Mouse (Mus musculus) MEL (cell line): Measurements from ENCODE around the gene Chd9. TPM values are rescaled to one million over a fixed set of nuclear protein-coding genes. Genes with fewer than 3 reads are reported as not detected.
A peak's percentile ranks its signal among the peaks of the same experiment; 100 is the strongest.

ENCODE experiments used
- DNase-seq: peaks from one replicate; pipeline ENCODE4 v3.0.0; 2011; ENCODE audit warnings: low read depth, low spot score
- H3K27ac ChIP-seq: 2 replicates; pipeline ENCODE4 v1.5.1; 2012; ENCODE audit warnings: low read depth, mild to moderate bottlenecking, control low read depth, low read length, moderate library complexity; ENCODE audit not compliant: control insufficient read depth
- H3K27me3 ChIP-seq, 2 experiments: fragments of 150-350 bp in 1 of 2; sonication (generic) in 1 of 2; 2 replicates each; pipeline ENCODE4 v1.6.1; 2012; ENCODE audit warnings: low read length in 2 of 2, mild to moderate bottlenecking in 2 of 2, improper control_type of control experiment in 1 of 2, moderate library complexity in 1 of 2; ENCODE audit not compliant: insufficient read depth in 2 of 2, control insufficient read depth in 1 of 2
- H3K36me3 ChIP-seq, 2 experiments: 2 replicates each; pipeline ENCODE4 v1.6.1; 2012 to 2014; ENCODE audit warnings: low read length in 2 of 2, improper control_type of control experiment in 1 of 2, inconsistent platforms in 1 of 2, mild to moderate bottlenecking in 1 of 2; ENCODE audit not compliant: insufficient read depth in 2 of 2, control insufficient read depth in 1 of 2
- H3K4me1 ChIP-seq, 2 experiments: fragments of 150-350 bp in 1 of 2; sonication (generic) in 1 of 2; 2 replicates each; pipeline ENCODE4 v1.6.1; 2012; ENCODE audit warnings: low read length in 2 of 2, improper control_type of control experiment in 1 of 2, mild to moderate bottlenecking in 1 of 2; ENCODE audit not compliant: insufficient read depth in 2 of 2, control insufficient read depth in 1 of 2
- H3K4me3 ChIP-seq, 2 experiments: fragments of 150-350 bp in 1 of 2; sonication (generic) in 1 of 2; 2 replicates each; pipeline ENCODE4 v1.5.1; 2012; ENCODE audit warnings: low read depth in 2 of 2, low read length in 2 of 2, mild to moderate bottlenecking in 2 of 2, moderate library complexity in 2 of 2, control low read depth in 1 of 2, improper control_type of control experiment in 1 of 2; ENCODE audit not compliant: control insufficient read depth in 1 of 2, insufficient read depth in 1 of 2
- H3K79me2 ChIP-seq: 2 replicates; pipeline ENCODE4 v1.6.1; 2012; ENCODE audit warnings: mild to moderate bottlenecking, low read length, moderate library complexity; ENCODE audit not compliant: control insufficient read depth, poor library complexity, insufficient read depth
- H3K9ac ChIP-seq: 2 replicates; pipeline ENCODE4 v1.6.1; 2012; ENCODE audit warnings: low read depth, mild to moderate bottlenecking, control low read depth, low read length, moderate library complexity; ENCODE audit not compliant: control insufficient read depth, poor library complexity, severe bottlenecking
- H3K9me3 ChIP-seq: fragments of 150-350 bp; sonication (generic); replicated peaks from 2 replicates; pipeline ENCODE4 v1.6.1; 2012; ENCODE audit warnings: mild to moderate bottlenecking, low read length, improper control_type of control experiment, moderate library complexity; ENCODE audit not compliant: insufficient read depth
- CHD1 ChIP-seq: IDR thresholded peaks from 2 replicates; pipeline ENCODE4 v1.6.1; 2012; ENCODE audit warnings: low read depth, mild to moderate bottlenecking, inconsistent platforms, low read length, improper control_type of control experiment
- CTCF ChIP-seq, 3 experiments: IDR thresholded peaks in 2 of 3; conservative IDR thresholded peaks in 1 of 3; 2 replicates each; pipeline ENCODE4 v1.5.1; 2011 to 2012; ENCODE audit warnings: low read length in 3 of 3, low read depth in 2 of 3, mild to moderate bottlenecking in 2 of 3, improper control_type of control experiment in 1 of 3, inconsistent platforms in 1 of 3, mixed read lengths in 1 of 3, moderate library complexity in 1 of 3; ENCODE audit not compliant: control insufficient read depth in 1 of 3, insufficient read depth in 1 of 3, poor library complexity in 1 of 3, severe bottlenecking in 1 of 3
- E2F4 ChIP-seq: IDR thresholded peaks from 2 replicates; pipeline ENCODE4 v1.6.1; 2011; ENCODE audit warnings: low read depth, low read length, improper control_type of control experiment, borderline replicate concordance
- ELF1 ChIP-seq: IDR thresholded peaks from 2 replicates; pipeline ENCODE4 v1.6.1; 2014; ENCODE audit warnings: low read depth, mild to moderate bottlenecking, inconsistent platforms, low read length, improper control_type of control experiment, moderate library complexity
- EP300 ChIP-seq, 2 experiments: IDR thresholded peaks; 2 replicates each; pipeline ENCODE4 v1.6.1; 2011; ENCODE audit warnings: improper control_type of control experiment in 2 of 2, low read length in 2 of 2, low read depth in 1 of 2, mild to moderate bottlenecking in 1 of 2
- ETS1 ChIP-seq: IDR thresholded peaks from 2 replicates; pipeline ENCODE4 v1.6.1; 2012; ENCODE audit warnings: low read depth, mild to moderate bottlenecking, inconsistent platforms, low read length, improper control_type of control experiment, moderate library complexity
- GABPA ChIP-seq: IDR thresholded peaks from 2 replicates; pipeline ENCODE4 v1.6.1; 2012; ENCODE audit warnings: low read depth, mild to moderate bottlenecking, inconsistent platforms, low read length, improper control_type of control experiment, moderate library complexity
- GATA1 ChIP-seq: IDR thresholded peaks from 2 replicates; pipeline ENCODE4 v1.6.1; 2011; ENCODE audit warnings: low read depth, low read length, improper control_type of control experiment
- HCFC1 ChIP-seq: IDR thresholded peaks from 2 replicates; pipeline ENCODE4 v1.6.1; 2012; ENCODE audit warnings: low read depth, mild to moderate bottlenecking, inconsistent platforms, low read length, improper control_type of control experiment, moderate library complexity
- KAT2A ChIP-seq: conservative IDR thresholded peaks from 2 replicates; pipeline ENCODE4 v1.6.1; 2012; ENCODE audit warnings: low read depth, low read length, improper control_type of control experiment, inconsistent platforms
- MAFK ChIP-seq: IDR thresholded peaks from 2 replicates; pipeline ENCODE4 v1.6.1; 2011; ENCODE audit warnings: low read depth, mild to moderate bottlenecking, low read length, improper control_type of control experiment, borderline replicate concordance
- MAX ChIP-seq: IDR thresholded peaks from 2 replicates; pipeline ENCODE4 v1.6.1; 2011; ENCODE audit warnings: low read length, improper control_type of control experiment
- MAZ ChIP-seq: IDR thresholded peaks from 2 replicates; pipeline ENCODE4 v1.6.1; 2012; ENCODE audit warnings: low read depth, mild to moderate bottlenecking, inconsistent platforms, low read length, improper control_type of control experiment
- MEF2A ChIP-seq: IDR thresholded peaks from 2 replicates; pipeline ENCODE4 v1.6.1; 2014; ENCODE audit warnings: low read depth, mild to moderate bottlenecking, inconsistent platforms, low read length, improper control_type of control experiment; ENCODE audit not compliant: poor library complexity, insufficient replicate concordance, severe bottlenecking; ENCODE audit errors: extremely low read depth
- NELFE ChIP-seq: IDR thresholded peaks from 2 replicates; pipeline ENCODE4 v1.6.1; 2011; ENCODE audit warnings: low read depth, low read length, improper control_type of control experiment
- NRF1 ChIP-seq: IDR thresholded peaks from 2 replicates; pipeline ENCODE4 v1.6.1; 2014; ENCODE audit warnings: low read depth, mild to moderate bottlenecking, inconsistent platforms, low read length, improper control_type of control experiment, moderate library complexity; ENCODE audit not compliant: poor library complexity, insufficient read depth, severe bottlenecking
- POLR2A ChIP-seq, 2 experiments: IDR thresholded peaks; 2 replicates each; pipeline ENCODE4 v1.6.1; 2011 to 2012; ENCODE audit warnings: low read length in 2 of 2, mild to moderate bottlenecking in 2 of 2, control low read depth in 1 of 2, improper control_type of control experiment in 1 of 2, low read depth in 1 of 2, moderate library complexity in 1 of 2; ENCODE audit not compliant: control insufficient read depth in 1 of 2, insufficient read depth in 1 of 2, poor library complexity in 1 of 2
- POLR2AphosphoS5 ChIP-seq: IDR thresholded peaks from 2 replicates; pipeline ENCODE4 v1.6.1; 2012; ENCODE audit warnings: low read depth, borderline replicate concordance, mild to moderate bottlenecking, inconsistent platforms, low read length, moderate library complexity, mixed read lengths
- RAD21 ChIP-seq: IDR thresholded peaks from 2 replicates; pipeline ENCODE4 v1.6.1; 2011; ENCODE audit warnings: mild to moderate bottlenecking, low read depth, low read length, improper control_type of control experiment
- RCOR1 ChIP-seq: IDR thresholded peaks from 2 replicates; pipeline ENCODE4 v1.6.1; 2012; ENCODE audit warnings: low read depth, mild to moderate bottlenecking, inconsistent platforms, low read length, improper control_type of control experiment
- SIN3A ChIP-seq: IDR thresholded peaks from 2 replicates; pipeline ENCODE4 v1.6.1; 2012; ENCODE audit warnings: low read length, improper control_type of control experiment, inconsistent platforms
- SMC3 ChIP-seq: IDR thresholded peaks from 2 replicates; pipeline ENCODE4 v1.6.1; 2011; ENCODE audit warnings: low read depth, low read length, improper control_type of control experiment
- TAL1 ChIP-seq: IDR thresholded peaks from 2 replicates; pipeline ENCODE4 v1.6.1; 2012; ENCODE audit warnings: mild to moderate bottlenecking, inconsistent platforms, low read length, moderate library complexity, mixed read lengths
- TBP ChIP-seq: IDR thresholded peaks from 2 replicates; pipeline ENCODE4 v1.8.0; 2011; ENCODE audit warnings: low read depth, low read length, improper control_type of control experiment
- UBTF ChIP-seq: IDR thresholded peaks from 2 replicates; pipeline ENCODE4 v1.6.1; 2012; ENCODE audit warnings: low read depth, mild to moderate bottlenecking, inconsistent platforms, low read length, improper control_type of control experiment, moderate library complexity, borderline replicate concordance; ENCODE audit not compliant: insufficient read depth
- USF1 ChIP-seq: IDR thresholded peaks from 2 replicates; pipeline ENCODE4 v1.6.1; 2014; ENCODE audit warnings: low read depth, mild to moderate bottlenecking, inconsistent platforms, low read length, improper control_type of control experiment, moderate library complexity
- USF2 ChIP-seq, 2 experiments: IDR thresholded peaks; 2 replicates each; pipeline ENCODE4 v1.6.1; 2011 to 2012; ENCODE audit warnings: improper control_type of control experiment in 2 of 2, low read length in 2 of 2, borderline replicate concordance in 1 of 2, inconsistent platforms in 1 of 2, low read depth in 1 of 2, mild to moderate bottlenecking in 1 of 2; ENCODE audit not compliant: insufficient read depth in 1 of 2
- ZKSCAN1 ChIP-seq: IDR thresholded peaks from 2 replicates; pipeline ENCODE4 v1.6.1; 2012; ENCODE audit warnings: low read depth, mild to moderate bottlenecking, inconsistent platforms, low read length, improper control_type of control experiment, moderate library complexity
- ZMIZ1 ChIP-seq: IDR thresholded peaks from 2 replicates; pipeline ENCODE4 v1.6.1; 2012; ENCODE audit warnings: low read depth, mild to moderate bottlenecking, inconsistent platforms, low read length, improper control_type of control experiment, moderate library complexity
- ZNF384 ChIP-seq: IDR thresholded peaks from 2 replicates; pipeline ENCODE4 v1.6.1; 2012; ENCODE audit warnings: low read depth, mild to moderate bottlenecking, inconsistent platforms, low read length, improper control_type of control experiment
- polyA plus RNA-seq, 2 experiments: library from polyadenylated mRNA; stranded (reverse) in 1 of 2; unstranded in 1 of 2; fragments of >175 nt in 1 of 2; fragments of >200 nt in 1 of 2; gene quantifications; 2 replicates each; pipeline versions ENCODE4 v1.2.1 to v1.2.4; 2012; ENCODE audit warnings: low replicate concordance in 2 of 2, low read depth in 1 of 2; ENCODE audit not compliant: insufficient read length in 2 of 2, insufficient read depth in 1 of 2, missing spikeins in 1 of 2
- total RNA-seq: library from RNA; depleted of rRNA; stranded (reverse); fragments of 300-350 nt; gene quantifications from 2 replicates; pipeline ENCODE4 v1.2.3, GENCODE M21; 2012

Gene Chd9
- total and polyA plus RNA-seq, 3 experiments: 5.9 to 87.4 (median 40.3) TPM

DNA sequence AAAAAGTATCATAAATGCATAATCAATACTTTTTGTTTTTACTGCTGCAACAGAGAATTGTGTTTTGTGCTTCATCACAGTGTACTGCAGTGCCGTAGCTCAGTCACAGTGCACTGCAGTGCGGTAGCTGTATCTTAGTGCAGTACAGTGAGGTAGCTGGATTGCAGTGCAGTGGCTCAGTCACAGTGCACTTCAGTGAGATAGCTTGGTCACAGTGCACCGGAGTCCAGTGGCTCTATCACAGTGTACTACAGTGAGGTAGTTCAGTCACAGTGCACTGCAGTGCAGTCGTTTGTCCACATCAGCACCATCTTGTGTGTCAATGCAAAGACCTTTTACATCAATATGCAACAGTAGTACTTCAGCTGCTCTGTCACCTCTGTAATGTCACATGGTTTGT is 140.2 kb downstream of the Chd9 start:
- no peaks in the 10 kb centered on the region for H3K27me3 ChIP-seq
- peaks cover 7 to 14% of the 10 kb centered on the region in 2 experiments; a peak in 2 of 4 replicates for H3K36me3 ChIP-seq
- TF ChIP-seq MEF2A: no peak
- TF ChIP-seq ELF1: no peak
- TF ChIP-seq ZNF384: no peak
- no peak for TF ChIP-seq RCOR1
- no peak for TF ChIP-seq MAFK
- TF ChIP-seq TBP: no peak
- TF ChIP-seq HCFC1: no peak
- no peak for TF ChIP-seq ETS1
- TF ChIP-seq TAL1: no peak
- TF ChIP-seq E2F4: no peak
- TF ChIP-seq MAX: no peak
- TF ChIP-seq GATA1: no peak
- no peak for TF ChIP-seq SMC3
- TF ChIP-seq POLR2A (IDR thresholded peaks at IDR 0.05; ENCODE audit: control insufficient read depth in 1 of 2, insufficient read depth in 1 of 2, low read depth in 1 of 2, low read length in 2 of 2, poor library complexity in 1 of 2): no peak
- TF ChIP-seq RAD21: no peak
- TF ChIP-seq KAT2A: no peak
- TF ChIP-seq GABPA: no peak
- TF ChIP-seq UBTF: no peak
- peaks cover 5% of the 10 kb centered on the region for H3K79me2 ChIP-seq
- H3K4me1 ChIP-seq: peaks cover 0 to 2% of the 10 kb centered on the region in 2 experiments; a peak in 1 of 4 replicates
- DNase-seq: no peak
- H3K4me3 ChIP-seq: no peak overlapping the region
- no peak overlapping the region for H3K27ac ChIP-seq
- no peaks in the 10 kb centered on the region for H3K9me3 ChIP-seq
- no peak overlapping the region for H3K9ac ChIP-seq

DNA sequence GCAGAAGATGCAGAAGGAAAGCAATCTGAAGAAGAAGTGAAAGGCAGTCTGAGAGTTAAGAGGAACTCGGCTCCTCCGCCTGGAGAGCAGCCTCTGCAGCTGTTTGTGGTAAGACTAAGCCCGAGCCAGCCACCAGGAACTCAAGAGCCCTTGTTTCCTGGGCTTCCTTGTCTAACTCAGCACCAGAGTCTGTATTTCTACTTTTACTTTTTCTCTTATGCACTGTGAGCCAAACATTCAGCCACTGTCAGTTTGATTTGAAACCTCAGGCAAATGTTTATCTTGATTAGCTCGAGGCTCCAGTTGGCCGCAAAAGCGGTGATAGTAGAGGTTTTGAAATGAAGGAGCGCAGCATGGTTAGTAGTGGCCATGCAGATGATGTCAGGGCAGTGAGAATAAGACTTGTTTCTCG is 148.8 kb downstream of the Chd9 start:
- no peaks in the 10 kb centered on the region for H3K27me3 ChIP-seq
- no peak overlapping the region for H3K9ac ChIP-seq
- H3K79me2 ChIP-seq: no peaks in the 10 kb centered on the region; the same call in 1 of the 2 replicates
- H3K4me1 ChIP-seq: peaks cover 7 to 27% of the 10 kb centered on the region in 2 experiments
- H3K9me3 ChIP-seq: no peaks in the 10 kb centered on the region
- peaks cover 16 to 34% of the 10 kb centered on the region in 2 experiments for H3K36me3 ChIP-seq
- peak; percentile 89 for DNase-seq
- H3K4me3 ChIP-seq: peak overlapping the region; percentile 1 to 21; a peak in 2 of 4 replicates
- peak overlapping the region; percentile 26 for H3K27ac ChIP-seq
- TF ChIP-seq RAD21 (no peak), CTCF (IDR thresholded peaks at IDR 0.05 in 2 of 3, conservative IDR thresholded peaks at IDR 0.05 in 1 of 3; ENCODE audit: control insufficient read depth in 1 of 3, insufficient read depth in 1 of 3, low read depth in 2 of 3, low read length in 3 of 3, poor library complexity in 1 of 3, severe bottlenecking in 1 of 3) (no peak), NELFE (no peak), GATA1 (peak; percentile 76), GABPA (no peak), EP300 (IDR thresholded peaks at IDR 0.05; ENCODE audit: low read depth in 1 of 2, low read length in 2 of 2) (peak; percentile 17 to 72; a peak in 2 of 4 replicates), TBP (peak; percentile 98), SIN3A (peak; percentile 15; the same call in 1 of the 2 replicates), ZKSCAN1 (no peak), HCFC1 (no peak), NRF1 (no peak), MEF2A (no peak), ETS1 (peak; percentile 77; the same call in 1 of the 2 replicates), USF1 (no peak), ZMIZ1 (no peak), UBTF (peak; percentile 98), USF2 (IDR thresholded peaks at IDR 0.05; ENCODE audit: borderline replicate concordance in 1 of 2, insufficient read depth in 1 of 2, low read depth in 1 of 2, low read length in 2 of 2) (no peak), MAZ (no peak), CHD1 (0 out of 2 replicates have a peak, but pooled peaks have one; percentile 26), POLR2AphosphoS5 (no peak)
